Mouse (Mus musculus) heart, embryonic 16.5 days (tissue): ENCODE results near the gene Olfr1501. TPM values are rescaled to one million over a fixed set of nuclear protein-coding genes. Genes with fewer than 3 reads are reported as not detected.
"Not testable (repeated sequence)": the region's sequence is repeated elsewhere in the genome, so short reads cannot be mapped to it uniquely, and the experiment has no call there.

Source experiments
- ATAC-seq: fragments of 200-750 bp; cut with Nextera tagmentation; replicated peaks from 2 replicates; pipeline ENCODE4 v1.8.0; 2017; ENCODE audit warnings: moderate number of reproducible peaks; ENCODE audit not compliant: insufficient read depth, low FRiP score; ENCODE audit errors: extremely low read depth
- H3K27ac ChIP-seq: fragments of 300-500 bp; sonication (generic); 2 replicates; pipeline ENCODE4 v1.5.1; 2014; ENCODE audit warnings: mild to moderate bottlenecking, low read length, control low read depth, moderate library complexity
- H3K27me3 ChIP-seq: fragments of 300-500 bp; sonication (generic); 2 replicates; pipeline ENCODE4 v1.6.1; 2014; ENCODE audit warnings: low read length, mixed read lengths; ENCODE audit not compliant: control insufficient read depth, insufficient read depth
- H3K36me3 ChIP-seq: fragments of 300-500 bp; sonication (generic); 2 replicates; pipeline ENCODE4 v1.6.1; 2014; ENCODE audit not compliant: control insufficient read depth, insufficient read depth
- H3K4me1 ChIP-seq: fragments of 300-500 bp; sonication (generic); 2 replicates; pipeline ENCODE4 v1.6.1; 2014; ENCODE audit warnings: low read length, mixed read lengths; ENCODE audit not compliant: control insufficient read depth, insufficient read depth
- H3K4me2 ChIP-seq: fragments of 300-500 bp; sonication (generic); 2 replicates; pipeline ENCODE4 v1.6.1; 2014; ENCODE audit warnings: low read depth, mild to moderate bottlenecking, control low read depth, low read length
- H3K4me3 ChIP-seq: fragments of 300-500 bp; sonication (generic); 2 replicates; pipeline ENCODE4 v1.5.1; 2014; ENCODE audit warnings: mild to moderate bottlenecking, control low read depth, low read length
- H3K9ac ChIP-seq: fragments of 300-500 bp; sonication (generic); 2 replicates; pipeline ENCODE4 v1.6.1; 2014; ENCODE audit warnings: low read length, control low read depth
- H3K9me3 ChIP-seq: fragments of 300-500 bp; sonication (generic); replicated peaks from 2 replicates; pipeline ENCODE4 v1.6.1; 2016; ENCODE audit warnings: low read length; ENCODE audit not compliant: control insufficient read depth
- WGBS: fragments of 180-500 bp; shearing (Covaris S2); extraction: QIAGEN DNeasy Blood & Tissue Kit; methylation state at CpG from one replicate; pipeline ENCODE4 v1.1.7; 2014; 5-methylcytosine and 5-hydroxymethylcytosine counted together
- polyA plus RNA-seq: library from polyadenylated mRNA; unstranded; fragments of >200 nt; fragmentation: Nextera tagmentation; extraction: Ambion mirVana; gene quantifications from 2 replicates; pipeline ENCODE4 v1.2.1, GENCODE M21; 2015

Gene Olfr1501
- polyA plus RNA-seq, 1 experiment from 2014 or later, result not detected

GRCm38 (mm10) chr19:13805486-13805885, 45.0 kb downstream of the Olfr1501 start:
- WGBS, result 56% methylated on average over 1 of the region's 1 CpGs
- not testable (repeated sequence) for ATAC-seq, H3K4me3 ChIP-seq, H3K27ac ChIP-seq, H3K27me3 ChIP-seq, H3K4me1 ChIP-seq, H3K4me2 ChIP-seq, H3K9ac ChIP-seq, H3K36me3 ChIP-seq, H3K9me3 ChIP-seq

- no peak within 1 kb of the TSS for H3K27ac ChIP-seq
- no peaks in the 10 kb centered on the region for H3K4me1 ChIP-seq
- no peak for ATAC-seq
- H3K36me3 ChIP-seq, result no peaks in the 10 kb centered on the region
- H3K9ac ChIP-seq, result no peak within 1 kb of the TSS
- no peak within 1 kb of the TSS for H3K4me3 ChIP-seq
- no peak within 1 kb of the TSS for H3K4me2 ChIP-seq
- no peaks in the 10 kb centered on the region for H3K9me3 ChIP-seq
- no peaks in the 10 kb centered on the region for H3K27me3 ChIP-seq
These were observed 52.4 kb downstream of the Olfr1501 start, which contains the start of gene Olfr1497 for GRCm38 (mm10) chr19:13798102-13798501. Gene Olfr1497, minus strand, starts transcription at chr19:13798202.

Other genes starting within 250 kb of the Olfr1501 start
- not detected in 2 replicates for gene Olfr1487, start 233.3 kb downstream of the Olfr1501 start, polyA plus RNA-seq
- not detected in 2 replicates for gene Olfr1489, start 219.1 kb downstream of the Olfr1501 start, polyA plus RNA-seq
- gene Olfr1490, start 199.6 kb downstream of the Olfr1501 start, polyA plus RNA-seq, result not detected in 2 replicates
- gene Olfr1491, start 153.4 kb downstream of the Olfr1501 start, polyA plus RNA-seq, result not detected in 2 replicates
- not detected in 2 replicates for gene Olfr1493-ps1, start 127.4 kb downstream of the Olfr1501 start, polyA plus RNA-seq
- not detected in 2 replicates for gene Olfr1494, start 111.0 kb downstream of the Olfr1501 start, polyA plus RNA-seq
- gene Olfr1495, start 86.1 kb downstream of the Olfr1501 start, polyA plus RNA-seq, result not detected in 2 replicates
- gene Olfr1496, start 72.8 kb downstream of the Olfr1501 start, polyA plus RNA-seq, result not detected in 2 replicates
- gene Olfr1497, start 52.5 kb downstream of the Olfr1501 start, polyA plus RNA-seq, result not detected in 2 replicates
- not detected in 2 replicates for gene Olfr1499, start 31.2 kb downstream of the Olfr1501 start, polyA plus RNA-seq
- not detected in 2 replicates for gene Olfr1500, start 20.2 kb downstream of the Olfr1501 start, polyA plus RNA-seq
- gene Olfr1502, start 11.1 kb upstream of the Olfr1501 start, polyA plus RNA-seq, result not detected in 2 replicates
- gene Olfr1504, start 47.2 kb upstream of the Olfr1501 start, polyA plus RNA-seq, result not detected in 2 replicates
- gene Olfr1505, start 62.8 kb upstream of the Olfr1501 start, polyA plus RNA-seq, result not detected in 2 replicates